Mouse (Mus musculus) myocyte (in vitro differentiated cells): ENCODE measurements around the gene Dscaml1.

Experiments used
- CEBPB ChIP-seq: IDR thresholded peaks from 2 replicates; pipeline ENCODE4 v1.6.1; 2011; ENCODE audit warnings: mild to moderate bottlenecking, moderate library complexity; ENCODE audit not compliant: poor library complexity, insufficient read depth, severe bottlenecking
- MAX ChIP-seq: IDR thresholded peaks from one replicate; pipeline ENCODE4 v1.6.1; 2011; ENCODE audit warnings: low read depth, mild to moderate bottlenecking, control low read depth
- MYOD1 ChIP-seq, 3 experiments: IDR thresholded peaks; one replicate each; pipeline ENCODE4 v1.6.1; 2011; ENCODE audit warnings: control low read depth in 2 of 3, low read depth in 2 of 3, mild to moderate bottlenecking in 2 of 3, moderate library complexity in 1 of 3; ENCODE audit not compliant: insufficient read length in 2 of 3, control insufficient read depth in 1 of 3
- POLR2A ChIP-seq: IDR thresholded peaks from one replicate; pipeline ENCODE4 v1.6.1; 2011; ENCODE audit warnings: low read depth, mild to moderate bottlenecking, control low read depth, moderate library complexity; ENCODE audit not compliant: insufficient read length
- POLR2AphosphoS2 ChIP-seq: IDR thresholded peaks from one replicate; pipeline ENCODE4 v1.6.1; 2011; ENCODE audit warnings: low read depth, control low read depth; ENCODE audit not compliant: insufficient read length
- TCF12 ChIP-seq: IDR thresholded peaks from one replicate; pipeline ENCODE4 v1.6.1; 2011; ENCODE audit warnings: mild to moderate bottlenecking, control low read depth; ENCODE audit not compliant: poor library complexity, insufficient read depth, severe bottlenecking
- TCF3 ChIP-seq: IDR thresholded peaks from one replicate; pipeline ENCODE4 v1.6.1; 2011; ENCODE audit warnings: low read depth, control low read depth; ENCODE audit not compliant: insufficient read length
- USF1 ChIP-seq: IDR thresholded peaks from one replicate; pipeline ENCODE4 v1.6.1; 2011; ENCODE audit warnings: low read depth, mild to moderate bottlenecking, control low read depth, moderate library complexity

DNA sequence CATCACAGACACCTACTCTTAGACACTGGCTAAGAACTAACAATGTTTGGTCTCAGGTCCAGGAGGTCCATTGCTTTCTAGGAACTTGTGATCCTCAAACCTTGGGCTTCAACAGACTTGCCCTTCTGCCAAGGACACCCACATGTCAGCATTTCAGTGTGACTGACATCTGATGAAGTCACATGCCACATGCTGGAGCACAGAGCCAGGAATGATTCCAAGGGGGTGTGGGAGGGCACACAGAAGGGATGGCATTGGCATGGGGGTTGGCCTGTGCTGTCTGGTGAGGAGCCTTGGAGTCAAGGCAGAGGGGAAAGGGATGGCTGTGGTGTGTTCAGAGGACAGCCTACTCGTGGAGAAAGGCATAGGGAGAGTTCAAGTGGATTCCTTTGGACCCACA lies 210.9 kb downstream of the Dscaml1 start:
- TF ChIP-seq USF1 (no peak), POLR2A (no peak), CEBPB (no peak), MYOD1 (IDR thresholded peaks at IDR 0.05; ENCODE audit: control insufficient read depth in 1 of 3, insufficient read length in 2 of 3, low read depth in 2 of 3) (no peak), TCF3 (no peak), MAX (no peak), TCF12 (no peak), POLR2AphosphoS2 (no peak)
